ENCODE assay signal across 8 mouse cellular contexts in genomic region chr11:30952829-30953228, GRCm38 (mm10). TPM values are rescaled to one million over a fixed set of nuclear protein-coding genes. Genes with fewer than 3 reads are reported as not detected.
DNase-seq lines count a peak whose midpoint lies in the region; ATAC-seq and TF ChIP-seq lines count a peak whose summit lies in the region.

No protein-coding gene starts in this region.

- peak overlapping the region; percentile 96 for H3K4me3 ChIP-seq in gastrocnemius, adult 2 months
- peak overlapping the region in 1 of 2 experiments; percentile 81; a peak in 2 of 4 replicates for H3K4me3 ChIP-seq in ES-E14 (ENCODE audit: insufficient read depth in 1 of 2, low read depth in 1 of 2, low read length in 2 of 2, poor library complexity in 1 of 2, severe bottlenecking in 1 of 2)
- peak overlapping the region; percentile 68 for H3K4me3 ChIP-seq in forebrain, embryonic 14.5 days (ENCODE audit: low read depth, low read length)
- peak overlapping the region; percentile 94 for H3K4me3 ChIP-seq in liver, embryonic 15.5 days (replicated peaks)

- intact Hi-C loops in gastrocnemius, adult 2 months (cut with DNase I) = loop anchor here (5.0 kb wide), 1 partner anchor 34 kb away; the partner anchor contains the start of gene Chac2

- no peaks in the 10 kb centered on the region for H3K9me3 ChIP-seq in ES-E14 (ENCODE audit: control insufficient read depth, insufficient read depth, low read depth, low read length)
- H3K9me3 ChIP-seq in forebrain, embryonic 14.5 days (replicated peaks; ENCODE audit: control insufficient read depth, low read length) = peaks cover 3% of the 10 kb centered on the region; the same call in 1 of the 2 replicates
- H3K9me3 ChIP-seq in liver, embryonic 15.5 days (replicated peaks) = no peaks in the 10 kb centered on the region

- ATAC-seq in forebrain, embryonic 14.5 days = no peak
- ATAC-seq in liver, embryonic 15.5 days (ENCODE audit: insufficient read depth) = 0 out of 2 replicates have a peak, but pooled peaks have one; percentile 17

- 73% methylated on average over 5 of the region's 5 CpGs for WGBS in forebrain, embryonic 14.5 days
- WGBS in liver, embryonic 15.5 days (ENCODE audit: insufficient replicate concordance) = 39% methylated on average over 5 of the region's 5 CpGs

- no peak overlapping the region for H3K9ac ChIP-seq in ES-E14 (ENCODE audit: insufficient read depth, low read depth, low read length, poor library complexity, severe bottlenecking)
- peak overlapping the region; percentile 75; the same call in 1 of the 2 replicates for H3K9ac ChIP-seq in forebrain, embryonic 14.5 days (ENCODE audit: low read length)
- H3K9ac ChIP-seq in liver, embryonic 15.5 days = peak overlapping the region; percentile 93

- H3K27me3 ChIP-seq in forebrain, embryonic 14.5 days (replicated peaks; ENCODE audit: control insufficient read depth, insufficient read depth, low read length) = no peaks in the 10 kb centered on the region
- H3K27me3 ChIP-seq in liver, embryonic 15.5 days = no peaks in the 10 kb centered on the region

- DNase-seq in gastrocnemius, adult 2 months = peak; percentile 17
- DNase-seq in gastrocnemius, adult 18-20 months (ENCODE audit: low spot score) = no peak
- peak; percentile 4 for DNase-seq in ES-E14 (ENCODE audit: low read depth, low spot score)
- DNase-seq in forebrain, embryonic 14.5 days (ENCODE audit: low spot score) = no peak
- no peak for DNase-seq in gastrocnemius, postnatal 25 days
- DNase-seq in adrenal gland, adult (ENCODE audit: inconsistent age in 2 of 2, low spot score in 1 of 2) = no peak
- no peak for DNase-seq in thymus, postnatal 25 days

- TF ChIP-seq CTCF in gastrocnemius, adult 2 months (IDR thresholded peaks at IDR 0.05) = no peak

- peak overlapping the region; percentile 91; the same call in 1 of the 2 replicates for H3K27ac ChIP-seq in gastrocnemius, adult 2 months
- no peak overlapping the region for H3K27ac ChIP-seq in ES-E14 (ENCODE audit: insufficient read depth, low read depth, low read length, poor library complexity, severe bottlenecking)
- H3K27ac ChIP-seq in forebrain, embryonic 14.5 days (ENCODE audit: low read depth, low read length) = no peak overlapping the region
- peak overlapping the region; percentile 95 for H3K27ac ChIP-seq in liver, embryonic 15.5 days (replicated peaks)

- no peaks in the 10 kb centered on the region; a peak in 1 of 4 replicates for H3K4me1 ChIP-seq in ES-E14 (ENCODE audit: control insufficient read depth in 2 of 2, insufficient read depth in 2 of 2, low read length in 2 of 2, poor library complexity in 1 of 2)
- peaks cover 6% of the 10 kb centered on the region for H3K4me1 ChIP-seq in forebrain, embryonic 14.5 days (ENCODE audit: control insufficient read depth, insufficient read depth, low read length)
- H3K4me1 ChIP-seq in liver, embryonic 15.5 days (replicated peaks) = peaks cover 16% of the 10 kb centered on the region

- in situ Hi-C loops in ES-E14 (cut with MboI; ENCODE audit: low sequenced_read_pairs in 2 of 2, unreplicated experiment in 2 of 2) = no loop called here

- peak overlapping the region; percentile 58 for H3K4me2 ChIP-seq in forebrain, embryonic 14.5 days (ENCODE audit: low read length)
- H3K4me2 ChIP-seq in liver, embryonic 15.5 days = peak overlapping the region; percentile 66

- no peaks in the 10 kb centered on the region; the same call in 1 of the 2 replicates for H3K36me3 ChIP-seq in ES-E14 (ENCODE audit: control insufficient read depth, insufficient read depth, low read length, poor library complexity, severe bottlenecking)
- H3K36me3 ChIP-seq in forebrain, embryonic 14.5 days (ENCODE audit: control insufficient read depth, insufficient read depth, low read length) = peaks cover 30% of the 10 kb centered on the region
- peaks cover 33% of the 10 kb centered on the region for H3K36me3 ChIP-seq in liver, embryonic 15.5 days (replicated peaks)

TF ChIP-seq in ES-E14, 5 proteins besides CTCF, POLR2A, EP300 and RAD21:
- TF ChIP-seq MAFK (IDR thresholded peaks at IDR 0.05; ENCODE audit: insufficient read depth, low read depth, low read length) (no peak), ZNF384 (IDR thresholded peaks at IDR 0.05; ENCODE audit: low read depth, low read length) (no peak), ZC3H11A (IDR thresholded peaks at IDR 0.05; ENCODE audit: borderline replicate concordance, low read depth, low read length) (no peak), CHD2 (IDR thresholded peaks at IDR 0.05; ENCODE audit: low read depth, low read length) (no peak), HCFC1 (IDR thresholded peaks at IDR 0.05; ENCODE audit: borderline replicate concordance, insufficient read depth, low read length) (no peak)

RNA-seq across cellular contexts. Expression of gene Erlec1, which starts 1.3 kb away (rescaled TPM):
- 10 to 100 TPM; 25.7 to 35.3 TPM for total RNA-seq in gastrocnemius, adult 2 months (2021)
- total RNA-seq in gastrocnemius, adult 18-20 months (2021) = 10 to 100 TPM; 31.3 to 36.0 TPM
- total RNA-seq in ES-E14 (2012; rRNA removed) = 10.8 and 12.9 TPM in 2 replicates
- 7.6 and 10.7 TPM in 2 replicates for polyA plus RNA-seq in forebrain, embryonic 14.5 days (2014; fragmentation: Nextera tagmentation; extraction: Ambion mirVana)
- 5.9 and 7.2 TPM in 2 replicates for polyA plus RNA-seq in liver, embryonic 15.5 days (2015; fragmentation: Nextera tagmentation; extraction: Ambion mirVana)
- total RNA-seq in gastrocnemius, postnatal 25 days (2021) = 10 to 100 TPM; 25.4 to 31.6 TPM

RNA-seq across cellular contexts. Expression of gene Chac2, which starts 33.3 kb away (rescaled TPM):
- 10 to 100 TPM; 17.7 to 23.0 TPM for total RNA-seq in gastrocnemius, adult 2 months (2021)
- total RNA-seq in gastrocnemius, adult 18-20 months (2021) = 10 to 100 TPM; 15.7 to 19.3 TPM
- 2.9 and 5.3 TPM in 2 replicates for total RNA-seq in ES-E14 (2012; rRNA removed)
- polyA plus RNA-seq in forebrain, embryonic 14.5 days (2014; fragmentation: Nextera tagmentation; extraction: Ambion mirVana) = 24.4 and 28.7 TPM in 2 replicates
- polyA plus RNA-seq in liver, embryonic 15.5 days (2015; fragmentation: Nextera tagmentation; extraction: Ambion mirVana) = 87.4 and 96.8 TPM in 2 replicates
- total RNA-seq in gastrocnemius, postnatal 25 days (2021) = 10 to 100 TPM; 14.5 to 16.0 TPM

Comparison
In these comparisons a context has a peak if more than half of its experiments do, and no peak if none do; other contexts are left out.
1. DNase-seq: peak in gastrocnemius, adult 2 months (single experiment) and ES-E14 (single experiment); none in gastrocnemius, adult 18-20 months (single experiment), forebrain, embryonic 14.5 days (single experiment), gastrocnemius, postnatal 25 days (single experiment), adrenal gland, adult (0 of 2) and thymus, postnatal 25 days (single experiment).
2. H3K27ac ChIP-seq: peak in gastrocnemius, adult 2 months (single experiment) and liver, embryonic 15.5 days (single experiment); none in ES-E14 (single experiment) and forebrain, embryonic 14.5 days (single experiment).